In the genomic region with DNA sequence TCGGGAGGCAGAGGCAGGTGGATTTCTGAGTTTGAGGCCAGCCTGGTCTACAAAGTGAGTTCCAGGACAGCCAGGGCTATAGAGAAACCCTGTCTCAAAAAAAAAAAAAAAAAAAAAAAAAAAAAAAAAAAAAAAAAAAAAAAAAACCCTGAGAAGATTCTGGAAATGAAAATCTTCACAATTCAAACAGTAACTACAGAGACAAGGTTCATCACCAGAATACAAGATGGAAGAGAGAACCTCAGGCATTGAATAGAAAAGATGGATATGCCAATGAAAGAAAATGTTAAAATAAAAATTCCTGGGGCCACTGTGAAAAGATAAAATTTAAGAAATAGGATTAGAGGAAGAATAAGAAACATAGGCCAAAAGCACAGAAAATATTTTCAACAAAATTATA, we compare ENCODE assay signal across 3 mouse cellular contexts. TPM values are rescaled to one million over a fixed set of nuclear protein-coding genes. Genes with fewer than 3 reads are reported as not detected.
DNase-seq lines count a peak whose midpoint lies in the region; TF ChIP-seq lines count a peak whose summit lies in the region.
"Not testable (repeated sequence)": the region's sequence is repeated elsewhere in the genome, so short reads cannot be mapped to it uniquely, and the experiment has no call there.

No protein-coding gene starts in this region.

- H3K79me2 ChIP-seq in CH12.LX (replicated peaks; ENCODE audit: control insufficient read depth, extremely low read depth, insufficient read depth, poor library complexity, severe bottlenecking); MEL (ENCODE audit: control insufficient read depth, insufficient read depth, low read length, poor library complexity): not testable (repeated sequence)

- in situ Hi-C loops in CH12.LX (cut with MboI; ENCODE audit: low pct_ligation_motif_present, low pct_unique_long_range_greater_than_20kb, low sequenced_read_pairs): loop anchor here (25.0 kb wide), 1 partner anchor 638 kb away; a partner anchor contains a TSS
- in situ Hi-C loops in ES-E14 (cut with MboI; ENCODE audit: low sequenced_read_pairs in 2 of 2, unreplicated experiment in 2 of 2): not testable (repeated sequence)

- TF ChIP-seq RAD21 in CH12.LX (IDR thresholded peaks at IDR 0.05; ENCODE audit: low read depth, low read length); MEL (IDR thresholded peaks at IDR 0.05; ENCODE audit: low read depth, low read length): not testable (repeated sequence)

- H3K36me3 ChIP-seq in CH12.LX (replicated peaks in 1 of 2; ENCODE audit: control insufficient read depth in 1 of 2, insufficient read depth in 1 of 2, low read length in 1 of 2); ES-E14 (ENCODE audit: control insufficient read depth, insufficient read depth, low read length, poor library complexity, severe bottlenecking); MEL (ENCODE audit: control insufficient read depth in 1 of 2, insufficient read depth in 2 of 2, low read length in 2 of 2): not testable (repeated sequence)

- H3K27ac ChIP-seq in CH12.LX (ENCODE audit: insufficient read depth, low read depth); ES-E14 (ENCODE audit: insufficient read depth, low read depth, low read length, poor library complexity, severe bottlenecking); MEL (ENCODE audit: control insufficient read depth, low read depth, low read length): not testable (repeated sequence)

- H3K4me3 ChIP-seq in CH12.LX (replicated peaks in 1 of 3; ENCODE audit: low read depth in 2 of 3, low read length in 2 of 3, poor library complexity in 1 of 3); ES-E14 (ENCODE audit: insufficient read depth in 1 of 2, low read depth in 1 of 2, low read length in 2 of 2, poor library complexity in 1 of 2, severe bottlenecking in 1 of 2); MEL (ENCODE audit: control insufficient read depth in 1 of 2, insufficient read depth in 1 of 2, low read depth in 2 of 2, low read length in 2 of 2): not testable (repeated sequence)

- H3K9me3 ChIP-seq in CH12.LX (replicated peaks; ENCODE audit: low read length); ES-E14 (ENCODE audit: control insufficient read depth, insufficient read depth, low read depth, low read length); MEL (replicated peaks; ENCODE audit: insufficient read depth, low read length): not testable (repeated sequence)

- dilution Hi-C loops in CH12.LX (cut with MboI; ENCODE audit: extremely low pct_ligation_motif_present, extremely low pct_unique_long_range_greater_than_20kb, low sequenced_read_pairs): not testable (repeated sequence)

- H3K4me1 ChIP-seq in CH12.LX (ENCODE audit: control insufficient read depth in 1 of 2, insufficient read depth in 2 of 2); ES-E14 (ENCODE audit: control insufficient read depth in 2 of 2, insufficient read depth in 2 of 2, low read length in 2 of 2, poor library complexity in 1 of 2); MEL (ENCODE audit: control insufficient read depth in 1 of 2, insufficient read depth in 2 of 2, low read length in 2 of 2): not testable (repeated sequence)

- not testable (repeated sequence) for H3K27me3 ChIP-seq in CH12.LX (replicated peaks); MEL (ENCODE audit: control insufficient read depth in 1 of 2, insufficient read depth in 2 of 2, low read length in 2 of 2)

- DNase-seq in CH12.LX (ENCODE audit: extremely low read depth); ES-E14 (ENCODE audit: low read depth, low spot score); MEL (ENCODE audit: low read depth, low spot score): not testable (repeated sequence)

- not testable (repeated sequence) for H3K9ac ChIP-seq in CH12.LX (ENCODE audit: insufficient read depth, low read depth); ES-E14 (ENCODE audit: insufficient read depth, low read depth, low read length, poor library complexity, severe bottlenecking); MEL (ENCODE audit: control insufficient read depth, low read depth, low read length, poor library complexity, severe bottlenecking)

- not testable (repeated sequence) for H3K4me2 ChIP-seq in CH12.LX (ENCODE audit: insufficient read depth, low read depth, poor library complexity, severe bottlenecking)

- TF ChIP-seq EP300 in CH12.LX (IDR thresholded peaks at IDR 0.05; ENCODE audit: low read length); MEL (IDR thresholded peaks at IDR 0.05; ENCODE audit: low read depth in 1 of 2, low read length in 2 of 2): not testable (repeated sequence)

- TF ChIP-seq POLR2A in CH12.LX (IDR thresholded peaks at IDR 0.05; ENCODE audit: low read depth, low read length); MEL (IDR thresholded peaks at IDR 0.05; ENCODE audit: control insufficient read depth in 1 of 2, insufficient read depth in 1 of 2, low read depth in 1 of 2, low read length in 2 of 2, poor library complexity in 1 of 2): not testable (repeated sequence)

- TF ChIP-seq CTCF in CH12.LX (conservative IDR thresholded peaks at IDR 0.05 in 1 of 2, IDR thresholded peaks at IDR 0.05 in 1 of 2; ENCODE audit: low read depth in 2 of 2, low read length in 2 of 2); MEL (IDR thresholded peaks at IDR 0.05 in 2 of 3, conservative IDR thresholded peaks at IDR 0.05 in 1 of 3; ENCODE audit: control insufficient read depth in 1 of 3, insufficient read depth in 1 of 3, low read depth in 2 of 3, low read length in 3 of 3, poor library complexity in 1 of 3, severe bottlenecking in 1 of 3): not testable (repeated sequence)

TF ChIP-seq in CH12.LX, 34 proteins besides CTCF, POLR2A, EP300 and RAD21:
- TF ChIP-seq ZNF384 (IDR thresholded peaks at IDR 0.05; ENCODE audit: low read depth, low read length): peak; percentile 66

TF ChIP-seq in ES-E14, 5 proteins besides CTCF, POLR2A, EP300 and RAD21:
- TF ChIP-seq ZNF384 (IDR thresholded peaks at IDR 0.05; ENCODE audit: low read depth, low read length): peak; percentile 77

TF ChIP-seq in MEL, 35 proteins besides CTCF, POLR2A, EP300 and RAD21:
- peak; percentile 31; the same call in 1 of the 2 replicates for TF ChIP-seq ZNF384 (IDR thresholded peaks at IDR 0.05; ENCODE audit: low read depth, low read length)
TF ChIP-seq in MEL: peak in this region for 1; not testable (repeated sequence) for 34.

RNA-seq across cellular contexts. Expression of a gene that starts 50.3 kb away (rescaled TPM):
- total RNA-seq in CH12.LX (2012; rRNA removed) (107 and 119 TPM in 2 replicates), CH12.LX (2014; rRNA removed) (215 and 241 TPM in 2 replicates), ES-E14 (2012; rRNA removed) (63.5 and 88.9 TPM in 2 replicates), MEL (2012; rRNA removed) (70.2 and 79.5 TPM in 2 replicates)
- polyA plus RNA-seq in CH12.LX (2012; ENCODE audit: insufficient read length, low read depth) (116 and 117 TPM in 2 replicates), MEL (2012; ENCODE audit: insufficient read depth in 1 of 2, insufficient read length in 2 of 2, low read depth in 1 of 2, low replicate concordance in 2 of 2, missing spikeins in 1 of 2) (100 to 1,000 TPM in 1 of 2 experiments, 10 to 100 TPM in 1; 67.3 to 192 TPM)

RNA-seq across cellular contexts. Expression of a gene that starts 50.4 kb away (rescaled TPM):
- total RNA-seq in CH12.LX (2012; rRNA removed) (210 and 219 TPM in 2 replicates), CH12.LX (2014; rRNA removed) (470 and 509 TPM in 2 replicates), ES-E14 (2012; rRNA removed) (22.4 and 41.8 TPM in 2 replicates), MEL (2012; rRNA removed) (78.7 and 96.3 TPM in 2 replicates)
- polyA plus RNA-seq in CH12.LX (2012; ENCODE audit: insufficient read length, low read depth) (252 and 298 TPM in 2 replicates), MEL (2012; ENCODE audit: insufficient read depth in 1 of 2, insufficient read length in 2 of 2, low read depth in 1 of 2, low replicate concordance in 2 of 2, missing spikeins in 1 of 2) (10 to 100 TPM; 80.5 to 83.8 TPM)
